Mouse (Mus musculus) lung, postnatal 36 days (tissue): ENCODE measurements around the gene Bbip1.

ENCODE experiments used
- DNase-seq: peaks from one replicate; pipeline ENCODE4 v3.0.0; 2022; ENCODE audit warnings: mixed read lengths

The Bbip1 gene

GRCm38 (mm10) chr19:53890274-53890673, 54.2 kb downstream of the Bbip1 start:
- DNase-seq: no peak

- peak; percentile 41 for DNase-seq
These were observed 54.9 kb downstream of the Bbip1 start for GRCm38 (mm10) chr19:53889555-53889954.

GRCm38 (mm10) chr19:53888331-53888730, 56.1 kb downstream of the Bbip1 start:
- no peak for DNase-seq

GRCm38 (mm10) chr19:53887822-53888221, 56.6 kb downstream of the Bbip1 start:
- DNase-seq: no peak

- DNase-seq: no peak
These were observed 57.7 kb downstream of the Bbip1 start for GRCm38 (mm10) chr19:53886576-53887370.

- DNase-seq: no peak
These were observed 59.0 kb downstream of the Bbip1 start for GRCm38 (mm10) chr19:53885450-53885849.

GRCm38 (mm10) chr19:53881786-53882185, 62.6 kb downstream of the Bbip1 start:
- DNase-seq: no peak

- DNase-seq: no peak
These were observed 64.0 kb downstream of the Bbip1 start for GRCm38 (mm10) chr19:53880460-53880859.
